Mouse (Mus musculus) midbrain, embryonic 12.5 days (tissue): ENCODE results near the gene Madd. TPM values are rescaled to one million over a fixed set of nuclear protein-coding genes. Genes with fewer than 3 reads are reported as not detected.

Source experiments
- polyA plus RNA-seq: library from polyadenylated mRNA; unstranded; fragments of >200 nt; fragmentation: Nextera tagmentation; extraction: Ambion mirVana; gene quantifications from 2 replicates; pipeline ENCODE4 v1.2.1, GENCODE M21; 2016

The Madd gene
- polyA plus RNA-seq, 1 experiment from 2014 or later: 42.5 TPM

Other genes starting within 250 kb of the Madd start
- 167 and 178 TPM in 2 replicates for gene Celf1, start 243.5 kb downstream of the Madd start, polyA plus RNA-seq
- 0.94 and 1.4 TPM in 2 replicates for gene Rapsn, start 148.2 kb downstream of the Madd start, polyA plus RNA-seq
- gene Psmc3, start 129.8 kb downstream of the Madd start, polyA plus RNA-seq: 283 and 291 TPM in 2 replicates
- 29.4 and 30.8 TPM in 2 replicates for gene Slc39a13, start 113.4 kb downstream of the Madd start, polyA plus RNA-seq
- gene Spi1, start 101.4 kb downstream of the Madd start, polyA plus RNA-seq: 3.3 and 4.8 TPM in 2 replicates
- 0.16 and 0.32 TPM in 2 replicates for gene Mybpc3, start 65.7 kb downstream of the Madd start, polyA plus RNA-seq
- 1.0 and 1.9 TPM in 2 replicates for gene Nr1h3, start 19.0 kb upstream of the Madd start, polyA plus RNA-seq
- gene Acp2, start 19.0 kb upstream of the Madd start, polyA plus RNA-seq: 37.7 and 38.4 TPM in 2 replicates
- 9.0 and 10.4 TPM in 2 replicates for gene Ddb2, start 53.1 kb upstream of the Madd start, polyA plus RNA-seq
- 29.1 and 31.0 TPM in 2 replicates for gene Pacsin3, start 72.1 kb upstream of the Madd start, polyA plus RNA-seq
- 88.6 and 92.2 TPM in 2 replicates for gene Arfgap2, start 81.1 kb upstream of the Madd start, polyA plus RNA-seq